In the genomic region with DNA sequence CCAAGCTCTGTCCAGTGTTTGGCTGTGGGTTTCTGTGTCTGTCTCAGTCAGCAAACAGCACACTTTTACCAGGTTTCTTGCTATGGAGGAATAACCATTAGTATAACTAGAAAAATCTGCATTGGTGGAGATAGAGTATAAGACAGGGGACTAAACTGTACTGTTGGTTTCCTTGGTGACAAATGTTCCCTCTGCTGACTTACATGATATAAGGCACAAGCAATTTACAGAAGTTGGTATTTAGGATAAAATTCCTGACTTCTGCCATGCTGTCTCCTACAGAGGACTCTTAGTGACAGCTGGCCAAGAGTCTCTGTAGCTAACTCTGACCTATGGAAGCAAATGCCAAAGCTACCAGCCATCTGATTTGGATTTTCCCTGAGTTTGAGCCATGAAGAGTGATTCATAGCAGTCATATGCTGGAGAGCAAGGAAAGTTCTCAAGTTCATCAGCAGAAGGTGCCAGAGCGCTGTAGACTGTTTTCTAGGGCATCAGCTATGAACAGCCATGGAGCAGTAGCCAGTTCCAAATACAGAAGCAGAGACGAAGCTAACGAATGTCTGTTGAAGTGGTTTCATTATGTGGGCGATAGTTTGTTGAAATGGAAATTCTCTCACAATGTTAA, we compare ENCODE assay signal across 11 mouse cellular contexts. TPM values are rescaled to one million over a fixed set of nuclear protein-coding genes. Genes with fewer than 3 reads are reported as not detected.
DNase-seq lines count a peak whose midpoint lies in the region; ATAC-seq lines count a peak whose summit lies in the region.
"Had no signal": no experiment of that assay in that cellular context is flagged by ENCODE, and none has a peak within 500 bp of the region (broad histone marks: within the 10 kb centered on the region; RNA-seq: fewer than 3 reads in every experiment).

No protein-coding gene starts in this region.

- 74% methylated on average over 4 of the region's 4 CpGs for WGBS in kidney, embryonic 15.5 days

- H3K9ac ChIP-seq in kidney, embryonic 15.5 days: no peak overlapping the region
- H3K9ac ChIP-seq: embryonic facial prominence, embryonic 12.5 days; lung, embryonic 15.5 days; stomach, embryonic 15.5 days had no signal

- H3K36me3 ChIP-seq in kidney, embryonic 15.5 days: no peaks in the 10 kb centered on the region
- H3K36me3 ChIP-seq: embryonic facial prominence, embryonic 12.5 days; lung, embryonic 15.5 days; stomach, embryonic 15.5 days had no signal

- intact Hi-C loops in gastrocnemius, postnatal 14 days (cut with DNase I; ENCODE audit: low total_unique reads): no loop called here

- H3K4me3 ChIP-seq in kidney, embryonic 15.5 days (replicated peaks): no peak overlapping the region
- H3K4me3 ChIP-seq: embryonic facial prominence, embryonic 12.5 days; lung, embryonic 15.5 days; stomach, embryonic 15.5 days had no signal

- no peaks in the 10 kb centered on the region for H3K4me1 ChIP-seq in kidney, embryonic 15.5 days
- H3K4me1 ChIP-seq: embryonic facial prominence, embryonic 12.5 days; lung, embryonic 15.5 days; stomach, embryonic 15.5 days had no signal

- peak; percentile 35 for DNase-seq in gastrocnemius, adult 18-20 months (ENCODE audit: low spot score)
- no peak for DNase-seq in gastrocnemius, postnatal 25 days
- peak; percentile 77 for DNase-seq in Muller cell, postnatal 12 days (ENCODE audit: inconsistent ontology term)
- peak; percentile 29 for DNase-seq in gastrocnemius, postnatal 14 days
- DNase-seq in layer of hippocampus, postnatal 14 days (ENCODE audit: low spot score in 2 of 2): peak; percentile 52 to 78
- DNase-seq in spleen, postnatal 4 days (ENCODE audit: low spot score in 2 of 2): no peak

- H3K4me2 ChIP-seq in kidney, embryonic 15.5 days: no peak overlapping the region
- H3K4me2 ChIP-seq: embryonic facial prominence, embryonic 12.5 days; lung, embryonic 15.5 days; stomach, embryonic 15.5 days had no signal

- ATAC-seq in monocyte, adult 5-6 weeks (replicated peaks; ENCODE audit: insufficient number of reproducible peaks, low FRiP score, low TSS enrichment, poor library complexity, severe bottlenecking): no peak
- ATAC-seq in kidney, embryonic 15.5 days (replicated peaks; ENCODE audit: low FRiP score): no peak

- no peak overlapping the region for H3K27ac ChIP-seq in kidney, embryonic 15.5 days
- H3K27ac ChIP-seq: embryonic facial prominence, embryonic 12.5 days; lung, embryonic 15.5 days; stomach, embryonic 15.5 days had no signal

- no peaks in the 10 kb centered on the region for H3K9me3 ChIP-seq in kidney, embryonic 15.5 days (replicated peaks)
- H3K9me3 ChIP-seq: embryonic facial prominence, embryonic 12.5 days; lung, embryonic 15.5 days; stomach, embryonic 15.5 days had no signal

- H3K27me3 ChIP-seq in kidney, embryonic 15.5 days: no peaks in the 10 kb centered on the region
- H3K27me3 ChIP-seq: embryonic facial prominence, embryonic 12.5 days; lung, embryonic 15.5 days; stomach, embryonic 15.5 days had no signal

RNA-seq across cellular contexts. Expression of a gene that starts 3.2 kb away (rescaled TPM):
- not detected for total RNA-seq in gastrocnemius, adult 18-20 months (2021)
- total RNA-seq in gastrocnemius, postnatal 25 days (2021): not detected
- not detected for total RNA-seq in gastrocnemius, postnatal 14 days (2021)
- total RNA-seq in layer of hippocampus, postnatal 14 days (2021): under 1 TPM in 1 of 2 experiments, not detected in 1; 0.41 TPM
- total RNA-seq in monocyte, adult 5-6 weeks (2017): not detected in 3 replicates
- 0.22 and 0.93 TPM in 2 replicates for polyA plus RNA-seq in kidney, embryonic 15.5 days (2015; fragmentation: Nextera tagmentation; extraction: Ambion mirVana)
- polyA plus RNA-seq: embryonic facial prominence, embryonic 12.5 days; lung, embryonic 15.5 days had no signal

Comparison
In these comparisons a context has a peak if more than half of its experiments do, and no peak if none do; other contexts are left out.
1. DNase-seq: peak in gastrocnemius, adult 18-20 months (single experiment), Muller cell, postnatal 12 days (single experiment), gastrocnemius, postnatal 14 days (single experiment) and layer of hippocampus, postnatal 14 days (2 of 2); none in gastrocnemius, postnatal 25 days (single experiment) and spleen, postnatal 4 days (0 of 2).